Mouse (Mus musculus): Measurements from ENCODE around the gene Gpr62. TPM values are rescaled to one million over a fixed set of nuclear protein-coding genes. Genes with fewer than 3 reads are reported as not detected.

Gpr62 gene
- polyA plus RNA-seq, 1 experiment from 2014 or later, result 0.41 TPM

DNA sequence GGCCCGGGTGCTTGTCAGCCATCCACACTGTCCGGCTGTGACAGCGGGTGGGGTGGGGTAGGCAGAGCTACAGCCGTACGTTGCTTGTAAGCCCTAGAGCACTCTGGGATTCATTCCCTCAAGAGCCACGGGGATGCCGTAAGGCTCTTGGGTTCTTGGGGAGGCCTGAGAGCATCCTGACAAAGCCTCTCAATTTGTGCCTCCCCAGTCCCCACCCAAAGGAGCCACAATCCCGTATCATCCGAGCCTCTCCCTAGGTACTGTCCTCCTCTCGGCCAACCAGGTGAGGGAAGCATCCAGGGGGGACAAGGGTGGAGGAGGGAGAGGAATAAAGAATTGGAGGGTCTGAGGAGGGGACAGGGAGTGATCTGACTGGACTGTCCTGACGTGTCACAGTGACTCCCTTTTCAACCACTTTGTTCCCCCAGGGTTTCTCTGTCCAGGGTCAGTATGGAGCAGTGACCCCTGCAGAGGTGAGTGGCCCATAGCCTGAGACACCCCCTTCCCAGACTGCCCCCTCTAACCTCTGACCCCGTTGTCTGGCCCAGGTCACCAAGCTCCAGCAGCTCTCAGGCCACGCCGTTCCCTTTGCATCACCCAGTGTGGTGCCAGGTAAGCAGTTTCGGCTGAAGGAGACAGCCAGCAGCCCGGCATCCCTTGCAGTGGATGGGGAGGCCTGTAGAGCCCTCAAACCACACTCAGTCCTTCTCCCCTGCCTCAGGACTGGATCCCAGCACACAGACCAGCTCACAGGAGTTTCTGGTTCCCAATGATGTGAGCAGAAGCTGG lies 3.9 kb downstream of the Gpr62 start:
- Histone ChIP-seq H3K4me1 (peaks cover 61% of the 10 kb centered on the region), H3K4me3 (no peak overlapping the region), H3K36me3 (peaks cover 58% of the 10 kb centered on the region), H3K4me2 (replicated peaks) (no peak overlapping the region), H3K27ac (no peak overlapping the region), H3K9ac (no peak overlapping the region), H3K9me3 (replicated peaks) (no peaks in the 10 kb centered on the region), H3K27me3 (peaks cover 4% of the 10 kb centered on the region; the same call in 1 of the 2 replicates)
- WGBS, result 86% methylated on average over 16 of the region's 16 CpGs
- no peak for ATAC-seq (ENCODE audit: low FRiP score)

DNA sequence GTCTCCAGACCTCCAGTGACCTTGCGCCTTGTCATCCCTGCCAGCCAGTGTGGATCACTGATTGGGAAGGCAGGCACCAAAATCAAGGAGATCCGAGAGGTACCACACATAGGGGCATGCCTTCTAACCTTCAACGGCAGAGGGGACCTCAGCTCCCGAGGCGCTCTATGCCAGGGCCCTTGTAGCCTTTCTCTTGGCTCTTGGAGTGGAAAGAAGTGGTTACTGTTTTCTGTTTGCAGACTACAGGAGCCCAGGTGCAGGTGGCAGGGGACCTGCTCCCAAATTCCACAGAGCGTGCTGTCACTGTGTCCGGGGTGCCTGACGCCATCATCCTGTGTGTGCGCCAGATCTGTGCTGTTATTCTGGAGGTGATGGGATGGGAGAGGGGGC lies 4.7 kb downstream of the Gpr62 start:
- no peak overlapping the region for H3K4me2 ChIP-seq (replicated peaks)
- peaks cover 58% of the 10 kb centered on the region for H3K36me3 ChIP-seq
- H3K27me3 ChIP-seq, result peaks cover 4% of the 10 kb centered on the region; the same call in 1 of the 2 replicates
- WGBS, result 96% methylated on average over 9 of the region's 9 CpGs
- no peaks in the 10 kb centered on the region for H3K9me3 ChIP-seq (replicated peaks)
- ATAC-seq (ENCODE audit: low FRiP score), result no peak
- no peak overlapping the region for H3K27ac ChIP-seq
- peaks cover 69% of the 10 kb centered on the region for H3K4me1 ChIP-seq
- H3K4me3 ChIP-seq, result no peak overlapping the region
- H3K9ac ChIP-seq, result no peak overlapping the region; the same call in 1 of the 2 replicates

DNA sequence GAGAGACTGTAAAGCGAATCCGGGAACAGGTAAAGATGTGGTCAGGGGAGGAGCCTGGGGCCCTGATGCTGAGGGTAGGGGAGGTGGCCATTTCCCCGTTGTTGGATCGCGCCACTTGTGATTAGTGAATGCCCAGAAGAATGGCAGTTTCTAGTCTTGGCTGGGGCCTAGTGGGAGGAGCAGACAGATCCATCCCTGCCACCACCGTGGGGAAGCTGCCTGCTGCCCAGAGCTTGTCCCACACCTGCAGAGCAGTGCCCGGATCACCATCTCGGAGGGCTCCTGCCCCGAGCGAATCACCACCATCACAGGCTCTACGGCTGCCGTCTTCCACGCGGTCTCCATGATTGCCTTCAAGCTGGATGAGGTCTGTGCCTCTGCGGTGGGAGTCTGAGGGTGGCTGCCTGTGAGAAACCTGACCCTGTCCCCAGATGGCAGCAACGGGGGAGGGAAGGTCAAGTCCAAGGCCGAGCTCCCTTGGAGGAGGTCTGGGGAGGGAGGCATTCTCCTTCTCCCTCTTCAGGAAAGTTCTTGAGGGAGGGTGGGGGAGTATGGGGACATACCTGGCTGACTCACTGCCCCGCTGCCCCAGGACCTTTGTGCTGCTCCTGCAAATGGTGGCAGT lies 5.2 kb downstream of the Gpr62 start:
- H3K4me1 ChIP-seq, result peaks cover 70% of the 10 kb centered on the region
- no peak overlapping the region for H3K27ac ChIP-seq
- H3K9me3 ChIP-seq (replicated peaks), result no peaks in the 10 kb centered on the region
- ATAC-seq (ENCODE audit: low FRiP score), result no peak
- H3K9ac ChIP-seq, result peak overlapping the region; percentile 18
- H3K4me3 ChIP-seq, result no peak overlapping the region
- peaks cover 4% of the 10 kb centered on the region; the same call in 1 of the 2 replicates for H3K27me3 ChIP-seq
- H3K36me3 ChIP-seq, result peaks cover 58% of the 10 kb centered on the region
- WGBS, result 76% methylated on average over 18 of the region's 18 CpGs
- H3K4me2 ChIP-seq (replicated peaks), result no peak overlapping the region

DNA sequence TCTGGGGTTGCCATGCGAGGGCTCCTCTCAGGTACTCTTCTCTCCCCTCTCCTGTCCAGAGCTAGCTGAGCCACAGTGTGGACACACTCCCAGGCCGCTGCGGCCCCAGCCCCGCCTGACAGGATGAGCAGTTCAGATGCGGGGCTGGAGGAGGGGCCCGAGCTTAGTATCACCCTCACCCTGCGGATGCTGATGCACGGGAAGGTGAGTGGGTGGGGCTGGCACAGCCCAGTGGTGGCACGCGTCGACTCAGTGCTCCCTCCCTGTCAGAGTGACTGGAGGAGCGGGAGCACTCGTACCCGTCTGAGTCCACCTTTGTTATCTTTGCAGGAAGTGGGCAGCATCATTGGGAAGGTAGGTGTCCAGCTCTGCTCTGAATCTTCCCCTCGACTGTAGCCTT lies 5.8 kb downstream of the Gpr62 start:
- 85% methylated on average over 15 of the region's 15 CpGs for WGBS
- no peaks in the 10 kb centered on the region for H3K9me3 ChIP-seq (replicated peaks)
- H3K4me3 ChIP-seq, result no peak overlapping the region
- H3K36me3 ChIP-seq, result peaks cover 58% of the 10 kb centered on the region
- H3K4me2 ChIP-seq (replicated peaks), result 0 out of 2 replicates have a peak overlapping the region, but pooled peaks have one; percentile 17
- H3K27me3 ChIP-seq, result peaks cover 4% of the 10 kb centered on the region; the same call in 1 of the 2 replicates
- peaks cover 70% of the 10 kb centered on the region for H3K4me1 ChIP-seq
- no peak for ATAC-seq (ENCODE audit: low FRiP score)
- no peak overlapping the region; the same call in 1 of the 2 replicates for H3K9ac ChIP-seq
- no peak overlapping the region for H3K27ac ChIP-seq

DNA sequence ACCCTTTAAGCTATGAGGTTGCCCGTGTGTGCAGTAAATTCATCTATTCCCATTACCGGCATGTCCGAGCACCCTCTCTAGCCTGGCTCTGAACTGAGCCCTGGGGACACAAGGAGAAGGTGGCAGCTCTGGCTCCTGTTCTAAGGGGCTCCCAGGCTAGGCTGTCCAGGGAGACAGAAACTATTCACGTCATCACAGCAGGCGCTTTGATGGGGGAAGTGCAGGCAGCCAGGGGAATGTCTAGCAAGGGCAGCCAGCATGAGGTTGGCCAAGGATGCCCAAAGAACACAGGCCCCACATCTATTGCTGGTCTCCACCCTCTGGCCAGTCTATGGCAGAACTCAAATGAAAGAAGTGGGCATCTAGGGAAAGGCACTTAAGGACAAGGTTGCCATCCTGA lies 7.8 kb downstream of the Gpr62 start:
- H3K4me1 ChIP-seq, result peaks cover 67% of the 10 kb centered on the region
- no peaks in the 10 kb centered on the region for H3K9me3 ChIP-seq (replicated peaks)
- H3K4me2 ChIP-seq (replicated peaks), result peak overlapping the region; percentile 99
- peaks cover 42% of the 10 kb centered on the region for H3K36me3 ChIP-seq
- H3K27me3 ChIP-seq, result no peaks in the 10 kb centered on the region
- no peak overlapping the region for H3K4me3 ChIP-seq
- no peak for ATAC-seq (ENCODE audit: low FRiP score)
- H3K27ac ChIP-seq, result peak overlapping the region; percentile 96
- H3K9ac ChIP-seq, result peak overlapping the region; percentile 97
- WGBS, result 58% methylated on average over 5 of the region's 5 CpGs

DNA sequence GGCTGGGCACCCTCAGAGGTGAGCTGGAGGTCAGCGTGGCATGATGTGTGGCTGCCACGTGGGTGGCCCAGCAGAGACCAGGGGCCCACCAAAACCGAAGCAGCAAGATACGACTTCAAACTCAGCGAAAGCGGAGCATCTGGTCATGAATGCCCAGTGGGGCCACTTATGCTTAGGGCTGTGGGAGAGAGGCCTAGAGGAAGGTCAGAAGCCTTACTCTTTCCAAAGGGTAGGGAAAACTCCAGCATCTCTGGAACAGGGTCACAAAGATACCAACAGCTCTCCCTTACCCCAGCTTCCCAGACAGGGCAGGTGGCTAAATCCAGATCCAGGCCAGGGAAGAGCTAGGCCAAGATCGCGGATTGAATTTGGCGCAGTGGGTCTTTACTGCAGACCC lies 8.6 kb downstream of the Gpr62 start:
- peak overlapping the region; percentile 97 for H3K9ac ChIP-seq
- H3K4me2 ChIP-seq (replicated peaks), result peak overlapping the region; percentile 99
- WGBS, result 33% methylated on average over 9 of the region's 9 CpGs
- no peaks in the 10 kb centered on the region for H3K9me3 ChIP-seq (replicated peaks)
- H3K27me3 ChIP-seq, result no peaks in the 10 kb centered on the region
- peaks cover 75% of the 10 kb centered on the region for H3K4me1 ChIP-seq
- H3K27ac ChIP-seq, result peak overlapping the region; percentile 96
- peak overlapping the region; percentile 77 for H3K4me3 ChIP-seq
- no peak for ATAC-seq (ENCODE audit: low FRiP score)
- peaks cover 34% of the 10 kb centered on the region for H3K36me3 ChIP-seq

DNA sequence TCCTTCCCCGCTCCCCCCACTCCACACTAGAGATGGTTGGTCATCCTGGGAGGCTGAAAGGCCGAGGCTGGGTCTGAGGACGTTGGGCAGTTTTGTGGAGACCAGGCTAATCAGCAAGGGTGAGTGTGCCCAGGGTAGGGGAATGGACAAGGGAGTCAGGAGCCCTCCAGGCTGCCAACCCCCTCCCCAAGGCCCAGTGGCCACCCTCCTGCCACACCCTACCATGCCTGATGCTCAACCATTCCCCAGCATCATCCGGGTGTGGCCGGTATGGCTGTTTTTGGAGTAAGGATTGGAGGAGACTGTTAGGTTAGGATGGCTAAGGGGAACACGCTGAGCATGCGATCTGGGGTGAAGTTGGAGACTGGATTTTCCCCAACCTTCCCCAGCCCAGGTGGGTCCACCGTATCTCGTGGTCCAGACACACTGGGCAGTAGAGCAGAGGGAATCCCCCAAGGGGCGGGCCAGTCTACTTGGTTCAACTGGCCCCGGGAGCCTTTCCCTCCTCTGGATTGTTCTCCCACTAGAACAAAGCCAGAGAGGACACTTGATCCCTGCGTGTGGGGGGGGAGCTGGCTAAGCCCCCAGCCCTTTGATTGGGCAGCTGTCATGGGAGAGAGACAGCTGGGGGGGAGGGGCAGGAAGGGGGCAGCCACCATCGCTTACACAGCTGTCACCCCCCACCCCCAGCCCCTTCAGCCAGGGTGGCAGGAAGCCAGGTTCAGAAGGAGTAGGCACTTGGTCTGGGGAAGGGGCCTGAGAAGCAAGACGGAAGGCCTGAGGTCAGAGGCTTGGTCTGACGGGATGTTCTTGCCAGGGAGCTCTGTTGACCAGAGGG lies 9.2 kb downstream of the Gpr62 start:
- H3K9me3 ChIP-seq (replicated peaks), result no peaks in the 10 kb centered on the region
- 25% methylated on average over 14 of the region's 15 CpGs for WGBS
- peak overlapping the region; percentile 77 for H3K4me3 ChIP-seq
- H3K27ac ChIP-seq, result peak overlapping the region; percentile 96
- H3K27me3 ChIP-seq, result no peaks in the 10 kb centered on the region
- peak; percentile 8; the same call in 1 of the 2 replicates for ATAC-seq (ENCODE audit: low FRiP score)
- H3K4me1 ChIP-seq, result peaks cover 81% of the 10 kb centered on the region
- peak overlapping the region; percentile 99 for H3K4me2 ChIP-seq (replicated peaks)
- H3K36me3 ChIP-seq, result peaks cover 28% of the 10 kb centered on the region
- peak overlapping the region; percentile 97 for H3K9ac ChIP-seq

DNA sequence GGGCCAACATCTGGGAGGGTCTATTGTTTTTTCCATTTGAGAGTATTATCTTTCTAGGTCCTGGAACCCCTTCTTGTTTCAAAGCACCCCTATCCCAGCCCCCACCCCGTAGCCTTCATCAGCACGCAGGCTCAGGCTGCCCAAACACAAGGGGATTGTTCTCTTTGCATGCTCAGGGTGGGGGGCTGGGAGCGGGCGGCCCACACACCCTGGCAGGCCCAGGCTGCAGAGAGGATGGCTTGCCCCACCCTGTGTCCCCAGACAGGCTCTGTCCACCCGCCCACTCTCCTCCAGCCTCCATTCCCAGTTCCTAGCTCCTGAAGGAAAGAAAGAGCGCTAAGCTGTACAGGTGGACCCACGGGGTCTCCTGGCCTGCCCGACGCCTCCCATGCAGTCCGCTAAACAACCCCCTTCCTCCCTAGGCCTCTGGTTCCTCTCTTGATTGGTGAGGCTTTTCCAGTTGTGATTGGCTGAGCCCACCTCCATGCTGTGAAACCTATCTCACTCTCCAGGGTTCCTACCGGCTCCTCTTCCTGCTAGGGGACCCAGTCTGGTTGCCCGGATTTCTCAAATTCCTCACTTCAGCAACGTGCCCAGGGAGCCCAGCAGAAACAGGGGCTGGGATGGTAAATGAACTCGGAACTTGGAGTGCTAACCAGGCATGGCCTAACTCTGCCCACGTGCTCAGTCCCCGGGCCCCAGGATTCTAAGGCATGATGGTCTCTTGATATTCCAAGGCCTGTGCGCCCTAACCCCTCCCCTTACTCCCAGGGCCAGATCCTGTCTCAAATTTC lies 10.7 kb downstream of the Gpr62 start:
- ATAC-seq (ENCODE audit: low FRiP score), result peak; percentile 33
- H3K4me3 ChIP-seq, result peak overlapping the region; percentile 77
- peaks cover 13% of the 10 kb centered on the region for H3K36me3 ChIP-seq
- H3K27me3 ChIP-seq, result no peaks in the 10 kb centered on the region
- peaks cover 82% of the 10 kb centered on the region for H3K4me1 ChIP-seq
- H3K4me2 ChIP-seq (replicated peaks), result peak overlapping the region; percentile 99
- WGBS, result 2% methylated on average over 17 of the region's 17 CpGs
- no peaks in the 10 kb centered on the region for H3K9me3 ChIP-seq (replicated peaks)
- H3K27ac ChIP-seq, result peak overlapping the region; percentile 96
- H3K9ac ChIP-seq, result peak overlapping the region; percentile 97

DNA sequence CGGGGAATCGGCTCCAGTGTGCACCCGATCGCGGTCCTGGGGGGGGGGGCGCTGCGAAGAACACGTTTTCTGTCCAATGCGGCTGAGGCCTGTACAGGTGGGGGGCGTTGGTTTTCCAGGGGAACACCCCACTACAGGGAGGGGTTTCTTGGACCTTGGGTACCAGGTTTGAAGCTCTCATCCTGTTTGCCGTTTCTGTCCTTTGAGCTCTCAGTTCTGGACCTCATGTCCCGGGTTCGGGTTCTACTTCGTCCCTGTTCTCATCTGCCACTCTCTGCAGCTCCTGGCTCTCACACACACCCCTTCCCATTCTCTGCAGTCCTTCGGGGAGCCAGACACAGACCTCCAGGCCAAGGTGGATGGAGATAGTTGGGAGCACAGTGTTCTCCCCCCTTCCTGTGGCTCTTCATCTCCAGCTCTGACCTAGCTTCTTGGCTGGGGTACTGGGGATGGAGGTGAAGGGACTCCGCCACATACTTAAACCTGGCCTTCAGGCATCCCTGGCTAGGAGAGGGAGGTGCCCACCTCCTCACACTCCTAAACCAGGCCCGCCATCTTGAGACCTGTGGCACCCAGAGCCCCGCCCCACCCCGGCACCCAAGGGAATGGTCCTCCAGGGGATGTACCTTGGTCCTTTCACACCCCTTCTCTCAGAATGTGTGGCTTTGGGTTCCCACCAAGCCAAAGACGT lies 11.5 kb downstream of the Gpr62 start:
- H3K36me3 ChIP-seq, result peaks cover 7% of the 10 kb centered on the region; the same call in 1 of the 2 replicates
- no peaks in the 10 kb centered on the region for H3K9me3 ChIP-seq (replicated peaks)
- H3K4me2 ChIP-seq (replicated peaks), result peak overlapping the region; percentile 99
- peak; percentile 7; the same call in 1 of the 2 replicates for ATAC-seq (ENCODE audit: low FRiP score)
- H3K27me3 ChIP-seq, result no peaks in the 10 kb centered on the region
- peak overlapping the region; percentile 97 for H3K9ac ChIP-seq
- H3K27ac ChIP-seq, result peak overlapping the region; percentile 96
- peaks cover 76% of the 10 kb centered on the region for H3K4me1 ChIP-seq
- peak overlapping the region; percentile 77 for H3K4me3 ChIP-seq
- 2% methylated on average over 11 of the region's 20 CpGs for WGBS

DNA sequence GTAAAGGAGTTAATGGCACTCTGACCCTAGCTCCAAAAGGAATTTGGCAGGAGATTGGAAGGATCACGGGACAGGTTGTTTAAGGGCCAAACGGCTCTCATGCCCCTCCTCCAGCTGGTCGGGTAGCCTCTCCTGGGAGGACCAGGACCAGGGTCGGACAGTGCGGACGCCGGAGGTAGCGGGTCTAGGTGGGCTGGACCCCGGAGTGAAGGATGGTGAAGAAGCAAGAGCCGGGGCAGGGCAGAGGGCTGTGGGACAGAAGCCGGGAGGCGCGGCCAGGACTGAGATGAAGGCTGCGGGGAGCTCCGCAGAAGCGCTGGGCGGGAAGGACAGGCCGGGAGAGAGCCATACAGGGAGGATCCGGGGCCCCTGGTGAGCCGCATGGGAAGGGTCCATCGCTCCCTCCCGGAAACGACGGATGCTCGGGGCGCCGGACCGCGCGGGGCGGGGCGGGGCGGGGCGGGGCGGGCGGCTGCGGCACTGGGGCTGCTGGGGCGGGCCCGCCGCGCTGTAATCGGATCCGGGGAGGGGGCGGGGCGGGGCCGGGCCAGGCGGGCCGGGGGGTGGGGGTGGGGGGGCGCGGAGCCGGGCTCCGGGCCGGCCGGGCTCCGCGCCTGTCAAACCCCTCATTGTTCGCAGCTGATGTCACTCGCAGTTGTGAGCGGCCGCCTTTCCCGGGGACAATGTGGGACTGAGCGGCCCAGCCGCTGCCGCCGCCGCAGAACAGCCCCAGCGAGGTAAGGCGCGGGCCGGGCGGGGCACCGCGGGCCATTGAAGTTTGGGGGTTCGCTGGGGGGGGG lies 12.3 kb downstream of the Gpr62 start, which contains the start of gene Pcbp4:
TSS of gene Pcbp4 (plus strand) at position 21 of the 800 bp plus-strand sequence.
- peaks cover 6% of the 10 kb centered on the region; the same call in 1 of the 2 replicates for H3K36me3 ChIP-seq
- H3K27me3 ChIP-seq, result no peaks in the 10 kb centered on the region
- H3K4me2 ChIP-seq (replicated peaks), result peak within 1 kb of the TSS; percentile 99
- H3K4me3 ChIP-seq, result peak within 1 kb of the TSS; percentile 77
- H3K9me3 ChIP-seq (replicated peaks), result no peaks in the 10 kb centered on the region
- peak; percentile 68 for ATAC-seq (ENCODE audit: low FRiP score)
- peak within 1 kb of the TSS; percentile 97 for H3K9ac ChIP-seq
- peaks cover 75% of the 10 kb centered on the region for H3K4me1 ChIP-seq
- peak within 1 kb of the TSS; percentile 96 for H3K27ac ChIP-seq
- WGBS, result 1% methylated on average over 47 of the region's 74 CpGs

Data from hindbrain, embryonic 12.5 days (tissue).